25 mouse cellular contexts compared by ENCODE assay signal in the genomic region with DNA sequence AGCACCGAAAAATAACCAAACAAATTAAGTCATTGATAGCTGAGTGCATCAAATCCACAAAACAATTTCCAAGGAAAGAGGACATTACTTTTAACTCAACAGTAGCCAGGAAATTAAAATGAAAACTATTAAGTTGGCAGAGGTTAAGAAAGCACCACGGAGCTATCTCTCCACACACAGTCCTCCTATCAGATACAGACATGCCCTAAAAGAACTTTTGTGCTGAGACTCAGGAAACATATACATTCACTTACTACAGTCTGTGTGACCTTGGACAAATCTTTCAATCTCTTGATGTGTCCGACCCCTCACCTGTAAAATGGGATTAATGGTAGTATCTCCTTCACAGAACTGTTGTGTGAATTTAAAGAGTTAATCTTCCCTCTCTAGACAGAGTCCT. TPM values are rescaled to one million over a fixed set of nuclear protein-coding genes. Genes with fewer than 3 reads are reported as not detected.
"Had no signal": no experiment of that assay in that cellular context is flagged by ENCODE, and none has a peak within 500 bp of the region (broad histone marks: within the 10 kb centered on the region; RNA-seq: fewer than 3 reads in every experiment).

No protein-coding gene starts in this region.

- H3K4me1 ChIP-seq: intestine, embryonic 15.5 days; midbrain, embryonic 10.5 days; midbrain, embryonic 13.5 days; neural tube, embryonic 13.5 days had no signal

- DNase-seq: kidney, adult 11 months; kidney, adult 8-10 months; kidney, postnatal 10 days; kidney, postnatal 36 days; layer of hippocampus, postnatal 36 days; left cerebral cortex, postnatal 4 days; lung, embryonic 14.5 days; retina, postnatal 1 day; right cerebral cortex, postnatal 25 days; spleen, adult 18-20 months had no signal

- H3K4me3 ChIP-seq: intestine, embryonic 15.5 days; kidney, embryonic 15.5 days; left cerebral cortex, adult 2 months; limb, embryonic 12.5 days; limb, embryonic 15.5 days; midbrain, embryonic 10.5 days; midbrain, embryonic 13.5 days; neural tube, embryonic 13.5 days had no signal

- H3K27me3 ChIP-seq: intestine, embryonic 15.5 days; kidney, embryonic 15.5 days; limb, embryonic 12.5 days; limb, embryonic 15.5 days; midbrain, embryonic 13.5 days; neural tube, embryonic 13.5 days had no signal

- H3K4me2 ChIP-seq: intestine, embryonic 15.5 days; kidney, embryonic 15.5 days; limb, embryonic 12.5 days; limb, embryonic 15.5 days; lung, embryonic 14.5 days; midbrain, embryonic 13.5 days; neural tube, embryonic 13.5 days had no signal

- ATAC-seq: intestine, embryonic 15.5 days; lung, postnatal 0 days; midbrain, embryonic 13.5 days had no signal

- H3K36me3 ChIP-seq: intestine, embryonic 15.5 days; kidney, embryonic 15.5 days; limb, embryonic 12.5 days; limb, embryonic 15.5 days; midbrain, embryonic 10.5 days; midbrain, embryonic 13.5 days; neural tube, embryonic 13.5 days had no signal

- H3K27ac ChIP-seq: intestine, embryonic 15.5 days; kidney, embryonic 15.5 days; left cerebral cortex, adult 2 months; limb, embryonic 12.5 days; limb, embryonic 15.5 days; midbrain, embryonic 10.5 days; midbrain, embryonic 13.5 days; neural tube, embryonic 13.5 days; stomach, postnatal 0 days had no signal

- H3K9me3 ChIP-seq: intestine, embryonic 15.5 days; kidney, embryonic 15.5 days; limb, embryonic 12.5 days; limb, embryonic 15.5 days; midbrain, embryonic 10.5 days; midbrain, embryonic 13.5 days; neural tube, embryonic 13.5 days had no signal

- H3K9ac ChIP-seq: intestine, embryonic 15.5 days; kidney, embryonic 15.5 days; limb, embryonic 12.5 days; limb, embryonic 15.5 days; lung, embryonic 14.5 days; midbrain, embryonic 13.5 days; neural tube, embryonic 13.5 days had no signal

RNA-seq across cellular contexts. Expression of a gene that starts 21.1 kb away (rescaled TPM):
- total RNA-seq: layer of hippocampus, postnatal 36 days; left cerebral cortex, adult 2 months; left cerebral cortex, postnatal 14 days; left cerebral cortex, postnatal 4 days; neutrophil, adult 5-6 weeks had no signal
- polyA plus RNA-seq: limb, embryonic 12.5 days; liver, embryonic 16.5 days; macrophage; midbrain, embryonic 13.5 days; neural tube, embryonic 13.5 days had no signal

RNA-seq across cellular contexts. Expression of a gene that starts 33.3 kb away (rescaled TPM):
- total RNA-seq: layer of hippocampus, postnatal 36 days; left cerebral cortex, adult 2 months; left cerebral cortex, postnatal 4 days had no signal
- polyA plus RNA-seq: neural tube, embryonic 13.5 days; stomach, embryonic 14.5 days had no signal
